Comparison of ENCODE assay signal across 13 mouse cellular contexts in the genomic region with DNA sequence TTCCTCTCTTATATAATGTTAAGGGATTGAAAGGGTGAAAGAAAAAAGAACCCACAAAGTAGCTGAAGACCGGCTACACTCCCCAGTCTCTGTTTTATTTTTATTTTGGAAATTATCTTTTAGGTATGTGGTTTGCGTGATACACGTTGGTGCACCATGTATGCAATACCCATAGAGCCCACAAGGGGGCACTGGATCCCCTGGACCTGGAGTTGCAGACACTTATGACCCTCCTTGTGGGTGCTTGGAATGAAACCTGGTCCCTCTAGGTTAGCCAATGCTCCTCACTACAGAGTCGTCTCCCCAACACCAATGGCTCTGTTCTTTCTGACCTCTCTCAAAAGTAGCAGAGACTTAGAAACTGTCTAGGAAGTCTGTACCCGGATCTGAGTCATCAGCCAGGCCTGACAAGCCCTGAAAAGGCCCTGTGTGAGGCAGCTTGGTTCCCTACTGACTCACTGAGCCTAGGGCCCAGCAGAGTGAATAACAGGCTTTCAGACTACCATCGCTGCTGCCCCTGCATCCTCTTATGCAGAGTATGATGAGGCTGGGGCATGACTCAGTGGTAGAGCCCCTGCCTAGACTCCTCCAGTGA. TPM values are rescaled to one million over a fixed set of nuclear protein-coding genes. Genes with fewer than 3 reads are reported as not detected.
DNase-seq lines count a peak whose midpoint lies in the region; ATAC-seq and TF ChIP-seq lines count a peak whose summit lies in the region.
"Had no signal": no experiment of that assay in that cellular context is flagged by ENCODE, and none has a peak within 500 bp of the region (broad histone marks: within the 10 kb centered on the region; RNA-seq: fewer than 3 reads in every experiment).

No protein-coding gene starts in this region.

- H3K36me3 ChIP-seq in forebrain, postnatal 0 days (ENCODE audit: insufficient read depth), result peaks cover 34% of the 10 kb centered on the region
- peaks cover 36% of the 10 kb centered on the region for H3K36me3 ChIP-seq in forebrain, embryonic 14.5 days (ENCODE audit: control insufficient read depth, insufficient read depth, low read length)
- 0 out of 2 replicates have a peak, but pooled peaks cover 14% of the 10 kb centered on the region for H3K36me3 ChIP-seq in lung, postnatal 0 days (ENCODE audit: insufficient read depth, low read length)
- peaks cover 4% of the 10 kb centered on the region for H3K36me3 ChIP-seq in splenic B cell, adult 2 months (ENCODE audit: control insufficient read depth, insufficient read depth, low read length, poor library complexity, severe bottlenecking)

- TF ChIP-seq EP300 in lung, postnatal 0 days (IDR thresholded peaks at IDR 0.05), result no peak

- H3K9me3 ChIP-seq in forebrain, postnatal 0 days (ENCODE audit: low read length), result no peaks in the 10 kb centered on the region
- no peaks in the 10 kb centered on the region for H3K9me3 ChIP-seq in forebrain, embryonic 14.5 days (replicated peaks; ENCODE audit: control insufficient read depth, low read length)
- H3K9me3 ChIP-seq in lung, postnatal 0 days (ENCODE audit: low read length), result no peaks in the 10 kb centered on the region
- H3K9me3 ChIP-seq: embryonic facial prominence, embryonic 15.5 days had no signal

- H3K4me1 ChIP-seq in forebrain, postnatal 0 days (ENCODE audit: insufficient read depth), result no peaks in the 10 kb centered on the region
- no peaks in the 10 kb centered on the region for H3K4me1 ChIP-seq in forebrain, embryonic 14.5 days (ENCODE audit: control insufficient read depth, insufficient read depth, low read length)
- no peaks in the 10 kb centered on the region for H3K4me1 ChIP-seq in lung, postnatal 0 days (ENCODE audit: insufficient read depth, low read depth, low read length)
- H3K4me1 ChIP-seq: embryonic facial prominence, embryonic 15.5 days had no signal

- in situ Hi-C loops in Patski (cut with MboI; ENCODE audit: low pct_unique_long_range_greater_than_20kb), result no loop called here

- CTCF ChIA-PET in Patski (lab: Charles Lee), result interaction anchor here (1.4 kb wide), 1 partner anchor 10 kb away, joined by 4 read pairs; no protein-coding TSS in a partner anchor

- peak; percentile 36; the same call in 1 of the 2 replicates for TF ChIP-seq CTCF in forebrain, postnatal 0 days (IDR thresholded peaks at IDR 0.05; ENCODE audit: low read depth)
- peak; percentile 48 for TF ChIP-seq CTCF in lung, postnatal 0 days (IDR thresholded peaks at IDR 0.05)
- no peak for TF ChIP-seq CTCF in Patski (IDR thresholded peaks at IDR 0.05)

- no peak for ATAC-seq in forebrain, postnatal 0 days
- ATAC-seq in forebrain, embryonic 14.5 days, result no peak
- ATAC-seq in lung, postnatal 0 days, result no peak
- peak; percentile 47 for ATAC-seq in Patski

- no peak for DNase-seq in forebrain, postnatal 0 days
- DNase-seq in forebrain, embryonic 14.5 days (ENCODE audit: low spot score), result no peak
- no peak for DNase-seq in lung, postnatal 0 days (ENCODE audit: low spot score)
- no peak for DNase-seq in lung, adult 18-20 months
- no peak for DNase-seq in Patski (ENCODE audit: low read depth, low spot score)
- DNase-seq in splenic B cell, adult 2 months (ENCODE audit: low read depth, low spot score), result peak; percentile 46
- DNase-seq in right cerebral cortex, postnatal 10 days (ENCODE audit: low spot score in 2 of 2), result no peak
- DNase-seq in heart, adult 8-10 months (ENCODE audit: low spot score), result no peak
- DNase-seq: layer of hippocampus, postnatal 36 days; lung, postnatal 14 days; right cerebral cortex, postnatal 25 days had no signal

- no peak overlapping the region for H3K4me3 ChIP-seq in forebrain, postnatal 0 days (ENCODE audit: low read depth, low read length)
- H3K4me3 ChIP-seq in forebrain, embryonic 14.5 days (ENCODE audit: low read depth, low read length), result no peak overlapping the region
- no peak overlapping the region for H3K4me3 ChIP-seq in lung, postnatal 0 days (ENCODE audit: low read depth, low read length)
- H3K4me3 ChIP-seq: embryonic facial prominence, embryonic 15.5 days; myocyte had no signal

- no peak overlapping the region for H3K4me2 ChIP-seq in forebrain, postnatal 0 days (ENCODE audit: low read depth)
- H3K4me2 ChIP-seq in forebrain, embryonic 14.5 days (ENCODE audit: low read length), result no peak overlapping the region
- H3K4me2 ChIP-seq in lung, postnatal 0 days (replicated peaks; ENCODE audit: low read depth, low read length), result no peak overlapping the region
- H3K4me2 ChIP-seq: embryonic facial prominence, embryonic 15.5 days had no signal

- POLR2A ChIA-PET in Patski (lab: Charles Lee), result no interaction called here

- H3K9ac ChIP-seq in forebrain, postnatal 0 days, result no peak overlapping the region
- H3K9ac ChIP-seq in forebrain, embryonic 14.5 days (ENCODE audit: low read length), result no peak overlapping the region
- H3K9ac ChIP-seq in lung, postnatal 0 days (replicated peaks; ENCODE audit: low read depth), result no peak overlapping the region
- H3K9ac ChIP-seq: embryonic facial prominence, embryonic 15.5 days had no signal

- H3K27ac ChIP-seq in forebrain, postnatal 0 days (ENCODE audit: low read depth, low read length), result no peak overlapping the region
- no peak overlapping the region for H3K27ac ChIP-seq in forebrain, embryonic 14.5 days (ENCODE audit: low read depth, low read length)
- no peak overlapping the region for H3K27ac ChIP-seq in lung, postnatal 0 days (ENCODE audit: low read length)
- H3K27ac ChIP-seq: embryonic facial prominence, embryonic 15.5 days had no signal

- no peaks in the 10 kb centered on the region for H3K27me3 ChIP-seq in forebrain, postnatal 0 days (ENCODE audit: insufficient read depth, low read length)
- no peaks in the 10 kb centered on the region for H3K27me3 ChIP-seq in forebrain, embryonic 14.5 days (replicated peaks; ENCODE audit: control insufficient read depth, insufficient read depth, low read length)
- H3K27me3 ChIP-seq in lung, postnatal 0 days (replicated peaks; ENCODE audit: insufficient read depth, low read length), result no peaks in the 10 kb centered on the region
- no peaks in the 10 kb centered on the region for H3K27me3 ChIP-seq in Patski
- no peaks in the 10 kb centered on the region for H3K27me3 ChIP-seq in splenic B cell, adult 2 months (ENCODE audit: control insufficient read depth, insufficient read depth, low read length, poor library complexity, severe bottlenecking)
- H3K27me3 ChIP-seq: embryonic facial prominence, embryonic 15.5 days had no signal

- WGBS in forebrain, postnatal 0 days, result 90% methylated on average over 6 of the region's 6 CpGs
- WGBS in forebrain, embryonic 14.5 days, result 90% methylated on average over 6 of the region's 6 CpGs
- 84% methylated on average over 6 of the region's 6 CpGs for WGBS in lung, postnatal 0 days

RNA-seq across cellular contexts. Expression of a gene that starts 7.3 kb away (rescaled TPM):
- total RNA-seq in forebrain, postnatal 0 days (2014; rRNA removed), result 12.7 and 16.1 TPM in 2 replicates
- 16.0 and 16.4 TPM in 2 replicates for polyA plus RNA-seq in forebrain, postnatal 0 days (2015; fragmentation: Nextera tagmentation; extraction: Ambion mirVana)
- 13.0 and 14.6 TPM in 2 replicates for polyA plus RNA-seq in forebrain, embryonic 14.5 days (2014; fragmentation: Nextera tagmentation; extraction: Ambion mirVana)
- 13.5 and 13.9 TPM in 2 replicates for polyA plus RNA-seq in lung, postnatal 0 days (2015; fragmentation: Nextera tagmentation; extraction: Ambion mirVana)
- polyA plus RNA-seq in Patski (2021), result 11.2 TPM
- total RNA-seq in heart, adult 8-10 months (2022), result 1 to 10 TPM; 4.0 to 5.4 (median 4.6) TPM

RNA-seq across cellular contexts. Expression of a gene that starts 7.4 kb away (rescaled TPM):
- 30.0 and 33.3 TPM in 2 replicates for total RNA-seq in forebrain, postnatal 0 days (2014; rRNA removed)
- 18.9 and 19.7 TPM in 2 replicates for polyA plus RNA-seq in forebrain, postnatal 0 days (2015; fragmentation: Nextera tagmentation; extraction: Ambion mirVana)
- 33.2 and 35.8 TPM in 2 replicates for polyA plus RNA-seq in forebrain, embryonic 14.5 days (2014; fragmentation: Nextera tagmentation; extraction: Ambion mirVana)
- polyA plus RNA-seq in lung, postnatal 0 days (2015; fragmentation: Nextera tagmentation; extraction: Ambion mirVana), result 18.5 and 20.8 TPM in 2 replicates
- 37.3 TPM for polyA plus RNA-seq in Patski (2021)
- total RNA-seq in heart, adult 8-10 months (2022), result 1 to 10 TPM; 5.4 to 6.9 (median 6.0) TPM

RNA-seq across cellular contexts. Expression of a gene that starts 26.8 kb away (rescaled TPM):
- total RNA-seq in forebrain, postnatal 0 days (2014; rRNA removed), result 85.0 and 123 TPM in 2 replicates
- polyA plus RNA-seq in forebrain, postnatal 0 days (2015; fragmentation: Nextera tagmentation; extraction: Ambion mirVana), result 237 and 318 TPM in 2 replicates
- 255 and 310 TPM in 2 replicates for polyA plus RNA-seq in forebrain, embryonic 14.5 days (2014; fragmentation: Nextera tagmentation; extraction: Ambion mirVana)
- 175 and 184 TPM in 2 replicates for polyA plus RNA-seq in lung, postnatal 0 days (2015; fragmentation: Nextera tagmentation; extraction: Ambion mirVana)
- polyA plus RNA-seq in Patski (2021), result 147 TPM
- 10 to 100 TPM; 73.1 to 88.1 (median 78.9) TPM for total RNA-seq in heart, adult 8-10 months (2022)

RNA-seq across cellular contexts. Expression of a gene that starts 27.3 kb away (rescaled TPM):
- total RNA-seq in forebrain, postnatal 0 days (2014; rRNA removed), result 76.9 and 105 TPM in 2 replicates
- 52.1 and 64.0 TPM in 2 replicates for polyA plus RNA-seq in forebrain, postnatal 0 days (2015; fragmentation: Nextera tagmentation; extraction: Ambion mirVana)
- 21.7 and 29.7 TPM in 2 replicates for polyA plus RNA-seq in forebrain, embryonic 14.5 days (2014; fragmentation: Nextera tagmentation; extraction: Ambion mirVana)
- polyA plus RNA-seq in lung, postnatal 0 days (2015; fragmentation: Nextera tagmentation; extraction: Ambion mirVana), result 11.2 and 14.0 TPM in 2 replicates
- polyA plus RNA-seq in Patski (2021), result 40.0 TPM
- 1 to 10 TPM in 1 of 4 experiments, under 1 TPM in 3; 0.31 to 1.3 (median 0.67) TPM for total RNA-seq in heart, adult 8-10 months (2022)

RNA-seq across cellular contexts. Expression of a gene that starts 55.5 kb away (rescaled TPM):
- 16.1 and 19.8 TPM in 2 replicates for total RNA-seq in forebrain, postnatal 0 days (2014; rRNA removed)
- polyA plus RNA-seq in forebrain, postnatal 0 days (2015; fragmentation: Nextera tagmentation; extraction: Ambion mirVana), result 61.3 and 71.3 TPM in 2 replicates
- polyA plus RNA-seq in forebrain, embryonic 14.5 days (2014; fragmentation: Nextera tagmentation; extraction: Ambion mirVana), result 66.2 and 69.4 TPM in 2 replicates
- polyA plus RNA-seq in lung, postnatal 0 days (2015; fragmentation: Nextera tagmentation; extraction: Ambion mirVana), result 32.9 and 37.7 TPM in 2 replicates
- 63.4 TPM for polyA plus RNA-seq in Patski (2021)
- total RNA-seq in heart, adult 8-10 months (2022), result 10 to 100 TPM; 14.8 to 21.1 (median 19.0) TPM
